Mouse (Mus musculus) B cell, adult (primary cell): ENCODE results near the gene Rraga. TPM values are rescaled to one million over a fixed set of nuclear protein-coding genes. Genes with fewer than 3 reads are reported as not detected.

ENCODE experiments used
- total RNA-seq: library from RNA; stranded (reverse); gene quantifications from 4 replicates; pipeline ENCODE4 v1.2.4, GENCODE M21; 2023; ENCODE audit not compliant: inconsistent age

The Rraga gene
- 93.2 to 102 TPM (median 96.9 TPM) in 4 replicates for total RNA-seq

GRCm38 (mm10) chr4:86575283-86575983 is at the start of gene Rraga:
TSS of gene Rraga (plus strand) at chr4:86575668.

GRCm38 (mm10) chr4:86558228-86558627 is 17.2 kb upstream of the Rraga start, which contains the start of gene Saxo1:
TSS of gene Saxo1 (minus strand) at chr4:86558328.

GRCm38 (mm10) chr4:86611524-86612288 is 36.2 kb downstream of the Rraga start, which contains the start of gene Haus6:
TSS of gene Haus6 (minus strand) at chr4:86612055.

Other genes with a start within 250 kb of the Rraga start
- not detected in 4 replicates for gene Saxo1, start 17.3 kb upstream of the Rraga start, total RNA-seq
- 20.4 to 24.2 TPM (median 23.0 TPM) in 4 replicates for gene Haus6, start 36.4 kb downstream of the Rraga start, total RNA-seq
- gene Plin2, start 94.4 kb downstream of the Rraga start, total RNA-seq, result 7.1 to 13.1 TPM (median 10.5 TPM) in 4 replicates
- 15.2 to 20.4 TPM (median 17.1 TPM) in 4 replicates for gene Dennd4c, start 172.9 kb downstream of the Rraga start, total RNA-seq